Mouse (Mus musculus): ENCODE results near the gene Cmtm2a. TPM values are rescaled to one million over a fixed set of nuclear protein-coding genes. Genes with fewer than 3 reads are reported as not detected.

Gene Cmtm2a
- polyA plus RNA-seq, 1 experiment from 2014 or later = not detected

GRCm38 (mm10) chr8:104232919-104233318 lies 60.1 kb downstream of the Cmtm2a start:
- no peaks in the 10 kb centered on the region for H3K4me1 ChIP-seq
- H3K9me3 ChIP-seq = no peaks in the 10 kb centered on the region
- DNase-seq (ENCODE audit: extremely low spot score, low spot score) = no peak
- 93% methylated on average over 5 of the region's 5 CpGs for WGBS
- H3K4me3 ChIP-seq = no peak overlapping the region
- H3K36me3 ChIP-seq (replicated peaks) = peaks cover 97% of the 10 kb centered on the region
- H3K27me3 ChIP-seq (ENCODE audit: poor library complexity, severe bottlenecking) = no peaks in the 10 kb centered on the region
- no peak overlapping the region for H3K27ac ChIP-seq

GRCm38 (mm10) chr8:104232039-104232438 lies 60.9 kb downstream of the Cmtm2a start:
- Histone ChIP-seq H3K27me3 (ENCODE audit: poor library complexity, severe bottlenecking) (no peaks in the 10 kb centered on the region), H3K27ac (no peak overlapping the region), H3K4me3 (no peak overlapping the region), H3K9me3 (no peaks in the 10 kb centered on the region), H3K4me1 (no peaks in the 10 kb centered on the region), H3K36me3 (replicated peaks) (peaks cover 97% of the 10 kb centered on the region)
- no peak for DNase-seq (ENCODE audit: extremely low spot score, low spot score)
- WGBS = 97% methylated on average over 4 of the region's 4 CpGs

Other genes starting within 250 kb of the Cmtm2a start
- 12.5 and 14.3 TPM in 2 replicates for gene Cdh5, start 191.6 kb downstream of the Cmtm2a start, polyA plus RNA-seq (2016; fragmentation: Nextera tagmentation; extraction: Ambion mirVana)
- 0.09 TPM in 1 of 2 replicates, not detected in the other for gene Bean1, start 122.7 kb downstream of the Cmtm2a start, polyA plus RNA-seq (2016; fragmentation: Nextera tagmentation; extraction: Ambion mirVana)
- 25.7 and 25.8 TPM in 2 replicates for gene Tk2, start 44.6 kb downstream of the Cmtm2a start, polyA plus RNA-seq (2016; fragmentation: Nextera tagmentation; extraction: Ambion mirVana)
- gene Cklf, start 42.3 kb downstream of the Cmtm2a start, polyA plus RNA-seq (2016; fragmentation: Nextera tagmentation; extraction: Ambion mirVana) = 39.4 and 41.7 TPM in 2 replicates
- gene Gm45711, start 16.9 kb upstream of the Cmtm2a start, polyA plus RNA-seq (2016; fragmentation: Nextera tagmentation; extraction: Ambion mirVana) = not detected in 2 replicates
- gene Cmtm1, start 17.0 kb upstream of the Cmtm2a start, polyA plus RNA-seq (2016; fragmentation: Nextera tagmentation; extraction: Ambion mirVana) = not detected in 2 replicates
- gene Gm11020, start 28.4 kb upstream of the Cmtm2a start, polyA plus RNA-seq (2016; fragmentation: Nextera tagmentation; extraction: Ambion mirVana) = not detected in 2 replicates
- gene Cmtm2b, start 29.0 kb upstream of the Cmtm2a start, polyA plus RNA-seq (2016; fragmentation: Nextera tagmentation; extraction: Ambion mirVana) = not detected in 2 replicates
- gene Cmtm3, start 46.2 kb upstream of the Cmtm2a start, polyA plus RNA-seq (2016; fragmentation: Nextera tagmentation; extraction: Ambion mirVana) = 68.5 and 70.9 TPM in 2 replicates
- 2.2 and 2.5 TPM in 2 replicates for gene Cmtm4, start 102.6 kb upstream of the Cmtm2a start, polyA plus RNA-seq (2016; fragmentation: Nextera tagmentation; extraction: Ambion mirVana)
- 81.5 and 81.9 TPM in 2 replicates for gene Dync1li2, start 149.9 kb upstream of the Cmtm2a start, polyA plus RNA-seq (2016; fragmentation: Nextera tagmentation; extraction: Ambion mirVana)
- gene Terb1, start 216.7 kb upstream of the Cmtm2a start, polyA plus RNA-seq (2016; fragmentation: Nextera tagmentation; extraction: Ambion mirVana) = 0.10 TPM in 2 replicates
- gene Nae1, start 241.5 kb upstream of the Cmtm2a start, polyA plus RNA-seq (2016; fragmentation: Nextera tagmentation; extraction: Ambion mirVana) = 133 and 146 TPM in 2 replicates
- 1.1 and 1.3 TPM in 2 replicates for gene Car7, start 241.5 kb upstream of the Cmtm2a start, polyA plus RNA-seq (2016; fragmentation: Nextera tagmentation; extraction: Ambion mirVana)

Measured in forebrain, embryonic 10.5 days (tissue).